In the genomic region with DNA sequence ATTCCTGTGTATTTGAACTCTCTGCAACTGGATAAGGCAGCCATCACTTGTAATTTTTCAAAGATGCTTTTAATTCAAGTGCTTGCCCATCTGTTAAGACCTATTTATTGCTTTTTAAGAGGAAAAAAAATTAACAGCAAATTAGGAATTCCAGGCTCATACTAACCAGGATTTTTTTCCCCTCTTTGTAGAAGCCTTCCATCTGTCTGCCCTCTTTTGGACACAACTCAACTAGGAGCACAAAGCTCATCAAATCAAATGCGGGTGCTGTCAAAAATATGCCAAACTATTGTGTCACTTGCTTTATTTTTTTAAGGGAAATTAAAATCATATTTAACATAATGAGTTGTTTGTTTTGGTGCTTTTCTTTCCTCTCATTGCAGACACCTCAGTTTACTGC, we compare ENCODE assay signal across 30 mouse cellular contexts. TPM values are rescaled to one million over a fixed set of nuclear protein-coding genes. Genes with fewer than 3 reads are reported as not detected.
A peak's percentile ranks its signal among the peaks of the same experiment; 100 is the strongest.
DNase-seq lines count a peak whose midpoint lies in the region; ATAC-seq and TF ChIP-seq lines count a peak whose summit lies in the region.
"Had no signal": no experiment of that assay in that cellular context is flagged by ENCODE, and none has a peak within 500 bp of the region (broad histone marks: within the 10 kb centered on the region; RNA-seq: fewer than 3 reads in every experiment).

No protein-coding gene starts in this region.

- H3K9ac ChIP-seq in forebrain, postnatal 0 days, result no peak overlapping the region
- H3K9ac ChIP-seq: heart, embryonic 12.5 days; heart, embryonic 15.5 days; hindbrain, embryonic 13.5 days; intestine, embryonic 15.5 days had no signal

- no peaks in the 10 kb centered on the region for H3K36me3 ChIP-seq in forebrain, postnatal 0 days (ENCODE audit: insufficient read depth)
- no peaks in the 10 kb centered on the region for H3K36me3 ChIP-seq in forebrain, embryonic 10.5 days (replicated peaks)
- H3K36me3 ChIP-seq: heart, embryonic 12.5 days; heart, embryonic 15.5 days; hindbrain, embryonic 10.5 days; hindbrain, embryonic 13.5 days; intestine, embryonic 15.5 days had no signal

- no peak overlapping the region for H3K4me2 ChIP-seq in forebrain, postnatal 0 days (ENCODE audit: low read depth)
- H3K4me2 ChIP-seq: heart, embryonic 12.5 days; heart, embryonic 15.5 days; hindbrain, embryonic 13.5 days; intestine, embryonic 15.5 days had no signal

- DNase-seq in forebrain, postnatal 0 days, result peak; percentile 50
- DNase-seq in forebrain, embryonic 10.5 days (ENCODE audit: extremely low spot score, low spot score), result no peak
- DNase-seq in layer of hippocampus, adult 18-20 months (ENCODE audit: low spot score in 2 of 2), result peak; percentile 19 to 51
- DNase-seq in layer of hippocampus, postnatal 25 days (ENCODE audit: extremely low spot score in 1 of 2, low spot score in 1 of 2), result no peak
- peak; percentile 21 for DNase-seq in layer of hippocampus, adult 9-10 months (ENCODE audit: low spot score)
- no peak for DNase-seq in lung, postnatal 36 days
- DNase-seq: adrenal gland, adult 2 months; adrenal gland, postnatal 14 days; cerebellum, adult 11-12 months; cerebellum, adult 9-10 months; cerebellum, postnatal 14 days; gastrocnemius, postnatal 10 days; gastrocnemius, postnatal 36 days; heart, postnatal 10 days; heart, postnatal 36 days had no signal

- H3K4me1 ChIP-seq in forebrain, postnatal 0 days (ENCODE audit: insufficient read depth), result peaks cover 7% of the 10 kb centered on the region; the same call in 1 of the 2 replicates
- no peaks in the 10 kb centered on the region for H3K4me1 ChIP-seq in forebrain, embryonic 10.5 days
- H3K4me1 ChIP-seq: hindbrain, embryonic 10.5 days; intestine, embryonic 15.5 days had no signal

- no peak overlapping the region for H3K4me3 ChIP-seq in forebrain, postnatal 0 days (ENCODE audit: low read depth, low read length)
- H3K4me3 ChIP-seq in forebrain, embryonic 10.5 days, result no peak overlapping the region
- H3K4me3 ChIP-seq: heart, embryonic 12.5 days; heart, embryonic 15.5 days; hindbrain, embryonic 10.5 days; hindbrain, embryonic 13.5 days; intestine, embryonic 15.5 days had no signal

- no peak for TF ChIP-seq CTCF in forebrain, postnatal 0 days (IDR thresholded peaks at IDR 0.05; ENCODE audit: low read depth)

- no peaks in the 10 kb centered on the region for H3K9me3 ChIP-seq in forebrain, postnatal 0 days (ENCODE audit: low read length)
- H3K9me3 ChIP-seq in forebrain, embryonic 10.5 days, result no peaks in the 10 kb centered on the region
- H3K9me3 ChIP-seq: heart, embryonic 12.5 days; heart, embryonic 15.5 days; hindbrain, embryonic 10.5 days; hindbrain, embryonic 13.5 days; intestine, embryonic 15.5 days had no signal

- H3K27me3 ChIP-seq in forebrain, postnatal 0 days (ENCODE audit: insufficient read depth, low read length), result no peaks in the 10 kb centered on the region
- no peaks in the 10 kb centered on the region for H3K27me3 ChIP-seq in forebrain, embryonic 10.5 days (ENCODE audit: poor library complexity, severe bottlenecking)
- H3K27me3 ChIP-seq: heart, embryonic 12.5 days; heart, embryonic 15.5 days; hindbrain, embryonic 13.5 days; intestine, embryonic 15.5 days had no signal

- ATAC-seq in forebrain, postnatal 0 days, result peak; percentile 40; the same call in 1 of the 2 replicates
- ATAC-seq: CD4-positive, CD25-positive, alpha-beta regulatory T cell, adult 4 months; hindbrain, embryonic 16.5 days; intestine, embryonic 15.5 days had no signal

- 57% methylated on average over 1 of the region's 1 CpGs for WGBS in forebrain, postnatal 0 days
- 94% methylated on average over 1 of the region's 1 CpGs for WGBS in forebrain, embryonic 10.5 days

- H3K27ac ChIP-seq in forebrain, postnatal 0 days (ENCODE audit: low read depth, low read length), result no peak overlapping the region
- no peak overlapping the region for H3K27ac ChIP-seq in forebrain, embryonic 10.5 days
- H3K27ac ChIP-seq: heart, embryonic 15.5 days; hindbrain, embryonic 10.5 days; hindbrain, embryonic 13.5 days; intestine, embryonic 15.5 days had no signal

RNA-seq across cellular contexts. Expression of gene Gm6657, which starts 55.6 kb away (rescaled TPM):
- not detected in 2 replicates for total RNA-seq in forebrain, postnatal 0 days (2014; rRNA removed)
- not detected in 2 replicates for polyA plus RNA-seq in forebrain, postnatal 0 days (2015; fragmentation: Nextera tagmentation; extraction: Ambion mirVana)
- not detected in 2 replicates for polyA plus RNA-seq in forebrain, embryonic 10.5 days (2016; fragmentation: Nextera tagmentation; extraction: Ambion mirVana)
- not detected for total RNA-seq in layer of hippocampus, adult 18-20 months (2021)
- not detected for total RNA-seq in layer of hippocampus, postnatal 25 days (2021)
- total RNA-seq: adrenal gland, adult 2 months; adrenal gland, postnatal 14 days; adrenal gland, postnatal 4 days; gastrocnemius, adult 18-20 months; gastrocnemius, postnatal 10 days; gastrocnemius, postnatal 36 days; granulocyte monocyte progenitor cell, adult 5-6 weeks; heart, postnatal 10 days; heart, postnatal 36 days; MEL had no signal
- polyA plus RNA-seq: adrenal gland, adult 2 months; C2C12; CD4-positive, CD25-positive, alpha-beta regulatory T cell, adult 4 months; embryonic facial prominence, embryonic 11.5 days; embryonic facial prominence, embryonic 14.5 days; forebrain, embryonic 11.5 days; heart, embryonic 12.5 days; heart, embryonic 15.5 days; hindbrain, embryonic 10.5 days; hindbrain, embryonic 13.5 days; hindbrain, embryonic 16.5 days; intestine, embryonic 15.5 days had no signal

Comparison
In these comparisons a context has a peak if more than half of its experiments do, and no peak if none do; other contexts are left out.
1. DNase-seq: peak in forebrain, postnatal 0 days (single experiment), layer of hippocampus, adult 18-20 months (2 of 2) and layer of hippocampus, adult 9-10 months (single experiment); none in forebrain, embryonic 10.5 days (single experiment), layer of hippocampus, postnatal 25 days (0 of 2) and lung, postnatal 36 days (single experiment).